Mouse (Mus musculus) cerebellum, postnatal 10 days (tissue): Measurements from ENCODE around the gene Slfn1.
"Not testable (repeated sequence)": the region's sequence is repeated elsewhere in the genome, so short reads cannot be mapped to it uniquely, and the experiment has no call there.

Source experiments
- DNase-seq, 2 experiments: peaks; one replicate each; pipeline ENCODE4 v3.0.0; 2021; ENCODE audit warnings: mixed read lengths in 2 of 2

Gene Slfn1

GRCm38 (mm10) chr11:83116597-83117227 is at the start of gene Slfn1:
Gene Slfn1 (plus strand): TSS chr11:83116849.
- no peak for DNase-seq

- no peak for DNase-seq
Observed at GRCm38 (mm10) chr11:83067982-83068694, 48.5 kb upstream of the Slfn1 start.

GRCm38 (mm10) chr11:83070321-83070970 is 46.2 kb upstream of the Slfn1 start:
- no peak for DNase-seq

GRCm38 (mm10) chr11:83077714-83078422 is 38.8 kb upstream of the Slfn1 start:
- DNase-seq = no peak

GRCm38 (mm10) chr11:83078423-83079140 is 38.1 kb upstream of the Slfn1 start:
- DNase-seq = no peak

- DNase-seq = no peak
Observed at GRCm38 (mm10) chr11:83079487-83080199, 37.0 kb upstream of the Slfn1 start.

GRCm38 (mm10) chr11:83082741-83083473 is 33.7 kb upstream of the Slfn1 start:
- DNase-seq = no peak

- DNase-seq = no peak
Observed at GRCm38 (mm10) chr11:83084161-83084560, 32.5 kb upstream of the Slfn1 start.

GRCm38 (mm10) chr11:83084761-83085160 is 31.9 kb upstream of the Slfn1 start:
- DNase-seq = no peak

GRCm38 (mm10) chr11:83115138-83115537 is 1.5 kb upstream of the Slfn1 start:
- DNase-seq = peak; percentile 42 to 51

- DNase-seq = no peak
Observed at GRCm38 (mm10) chr11:83118056-83118455, 1.4 kb downstream of the Slfn1 start.

- no peak for DNase-seq
Observed at GRCm38 (mm10) chr11:83121131-83121685, 4.6 kb downstream of the Slfn1 start.

- DNase-seq = no peak
Observed at GRCm38 (mm10) chr11:83123198-83123597, 6.5 kb downstream of the Slfn1 start.

GRCm38 (mm10) chr11:83124906-83125305 is 8.3 kb downstream of the Slfn1 start:
- no peak for DNase-seq

GRCm38 (mm10) chr11:83125633-83126032 is 9.0 kb downstream of the Slfn1 start:
- DNase-seq = not testable (repeated sequence)

GRCm38 (mm10) chr11:83137253-83137652 is 20.6 kb downstream of the Slfn1 start:
- not testable (repeated sequence) for DNase-seq

- DNase-seq = not testable (repeated sequence)
Observed at GRCm38 (mm10) chr11:83148939-83149338, 32.3 kb downstream of the Slfn1 start.
